Mouse (Mus musculus) cerebellum, adult 8-10 months (tissue): ENCODE results near the gene Rab1b.
"Not testable (repeated sequence)": the region's sequence is repeated elsewhere in the genome, so short reads cannot be mapped to it uniquely, and the experiment has no call there.

Experiments used
- DNase-seq: peaks from one replicate; pipeline ENCODE4 v3.0.0; 2022

The Rab1b gene

DNA sequence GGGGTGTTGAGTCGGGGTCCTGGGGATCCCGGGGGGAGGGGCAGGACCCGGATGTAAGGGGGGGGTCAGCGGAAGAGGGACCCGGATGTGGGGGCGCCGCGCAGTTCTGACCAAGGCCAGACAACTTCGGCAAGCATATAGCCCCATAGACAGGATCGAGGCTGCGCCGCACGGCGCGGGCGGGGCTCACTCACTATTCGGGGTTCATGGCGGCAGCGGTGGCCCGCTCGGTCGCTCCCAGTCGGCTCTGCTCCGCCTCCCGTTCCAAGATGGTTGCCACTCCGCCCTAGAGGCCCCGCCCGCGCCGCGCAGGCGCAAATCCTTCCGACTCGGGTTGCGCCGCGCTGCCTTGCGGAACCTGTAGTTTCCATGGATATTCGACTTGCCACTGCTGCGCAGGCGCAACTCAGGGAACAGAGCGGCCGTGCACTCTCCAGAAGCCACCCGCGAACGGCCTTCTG lies at the start of gene Rab1b:
TSS of gene Rab1b (minus strand) at position 342 of the 461 bp plus-strand sequence.
- DNase-seq: peak; percentile 98

DNA sequence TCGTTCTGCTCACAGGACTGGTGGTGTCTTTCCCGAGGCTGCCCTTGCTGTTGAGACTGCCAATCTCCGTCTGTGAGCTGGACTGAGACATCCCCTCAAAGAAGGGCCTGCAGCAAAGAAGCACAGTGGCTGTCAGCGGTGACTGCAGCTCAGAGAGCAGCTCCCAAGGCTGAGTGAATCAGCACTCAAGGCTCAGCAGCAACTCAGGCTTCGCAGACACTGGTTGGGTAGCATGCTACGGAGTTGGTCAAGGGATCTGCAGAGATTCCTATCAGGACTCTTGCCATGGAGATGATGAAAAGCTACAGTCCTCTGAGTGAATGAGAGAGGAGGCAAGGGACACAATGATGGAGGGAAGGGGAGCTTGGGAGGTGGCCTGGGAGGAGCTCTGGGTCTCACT lies 45.4 kb upstream of the Rab1b start:
- DNase-seq: no peak

- DNase-seq: no peak
These were observed 44.9 kb upstream of the Rab1b start for GRCm38 (mm10) chr19:5151741-5152140.

GRCm38 (mm10) chr19:5151331-5151730 lies 44.5 kb upstream of the Rab1b start:
- DNase-seq: peak; percentile 86

DNA sequence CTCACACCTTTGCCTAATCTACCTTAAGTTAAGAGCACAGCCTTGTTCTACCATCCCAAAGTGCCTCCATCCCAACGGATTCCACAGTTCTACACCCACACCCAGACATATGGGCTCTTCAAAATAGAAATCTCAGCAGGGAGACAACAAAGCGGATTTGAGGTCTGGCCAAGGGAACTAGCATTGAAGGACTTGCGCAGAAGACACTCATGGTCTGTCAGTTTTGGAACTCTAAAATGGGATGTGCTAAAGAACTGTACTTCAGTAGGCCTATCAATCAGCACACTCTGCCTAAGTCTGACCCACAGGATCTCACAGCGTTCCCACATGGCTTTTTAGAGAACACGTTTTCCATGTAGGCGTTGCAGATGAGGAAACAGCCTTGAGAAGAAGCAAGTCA lies 43.5 kb upstream of the Rab1b start:
- peak; percentile 46 for DNase-seq

DNA sequence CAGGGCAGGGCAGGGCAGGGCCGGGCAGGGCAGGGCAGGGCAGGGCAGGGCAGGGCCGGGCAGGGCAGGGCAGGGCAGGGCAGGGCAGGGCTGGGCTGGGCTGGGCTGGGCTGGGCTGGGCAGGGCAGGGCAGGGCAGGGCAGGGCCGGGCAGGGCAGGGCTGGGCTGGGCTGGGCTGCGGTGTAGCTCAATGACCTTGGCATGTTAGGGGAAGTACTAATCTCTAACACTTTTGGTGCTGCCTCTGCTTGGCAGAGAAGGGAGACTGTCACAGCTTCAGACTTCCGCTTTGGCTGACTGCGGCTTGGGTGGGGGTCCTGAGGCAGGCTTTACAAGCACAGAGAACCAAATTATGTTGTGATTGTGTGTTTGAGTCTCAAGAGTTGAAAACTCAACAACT lies 42.2 kb upstream of the Rab1b start:
- DNase-seq: not testable (repeated sequence)

- DNase-seq: peak; percentile 80
These were observed 32.8 kb upstream of the Rab1b start for GRCm38 (mm10) chr19:5139640-5140039.

DNA sequence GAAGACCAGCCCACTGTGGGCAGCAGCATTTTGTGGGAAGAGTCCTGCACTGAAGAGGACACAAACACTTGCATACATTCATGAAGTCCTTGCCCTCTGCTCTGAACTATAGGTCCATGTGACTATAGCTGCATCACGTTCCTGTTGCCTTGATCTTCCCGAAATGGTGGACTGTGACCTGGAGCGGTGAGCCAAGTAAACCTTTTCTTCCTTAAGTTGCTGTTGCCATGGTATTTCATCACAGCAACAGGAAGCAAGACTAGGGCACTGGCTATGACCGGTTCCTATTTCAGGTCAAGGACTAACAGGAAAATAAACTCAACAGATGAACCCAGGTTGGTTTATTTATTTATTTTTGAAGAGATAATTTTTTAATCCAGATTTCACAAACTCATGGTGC lies 24.4 kb upstream of the Rab1b start:
- no peak for DNase-seq

DNA sequence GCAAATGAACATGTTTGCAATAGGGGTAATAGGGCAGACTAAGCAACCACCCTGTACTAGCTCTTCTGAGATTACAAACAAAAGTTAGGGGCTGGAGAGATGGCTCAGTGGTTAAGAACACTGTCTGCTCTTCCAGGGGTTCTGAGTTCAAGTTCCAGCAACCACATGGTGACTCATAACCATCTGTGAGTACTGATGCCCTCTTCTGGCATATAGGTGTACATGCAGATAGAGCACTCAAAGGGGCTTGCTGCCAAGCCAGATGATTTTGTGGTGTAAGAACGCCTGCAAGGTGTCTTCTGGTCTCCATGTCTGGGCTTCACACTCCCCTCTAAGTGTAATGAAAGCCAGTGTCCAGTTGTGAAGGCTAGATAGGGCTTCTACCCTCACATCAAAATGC lies 22.9 kb upstream of the Rab1b start:
- no peak for DNase-seq

GRCm38 (mm10) chr19:5124055-5124614 lies 17.3 kb upstream of the Rab1b start:
- DNase-seq: peak; percentile 50

- DNase-seq: no peak
These were observed 16.4 kb upstream of the Rab1b start for GRCm38 (mm10) chr19:5123241-5123640.

- no peak for DNase-seq
These were observed 15.6 kb upstream of the Rab1b start for GRCm38 (mm10) chr19:5122492-5122891.

- no peak for DNase-seq
These were observed 11.5 kb upstream of the Rab1b start, which contains the start of gene Klc2 for GRCm38 (mm10) chr19:5118384-5118698. Klc2 (minus strand) TSS chr19:5118560.

GRCm38 (mm10) chr19:5117494-5118383 lies 10.9 kb upstream of the Rab1b start:
- peak; percentile 93 for DNase-seq

- peak; percentile 47 for DNase-seq
These were observed 6.9 kb upstream of the Rab1b start for GRCm38 (mm10) chr19:5113783-5114182.

DNA sequence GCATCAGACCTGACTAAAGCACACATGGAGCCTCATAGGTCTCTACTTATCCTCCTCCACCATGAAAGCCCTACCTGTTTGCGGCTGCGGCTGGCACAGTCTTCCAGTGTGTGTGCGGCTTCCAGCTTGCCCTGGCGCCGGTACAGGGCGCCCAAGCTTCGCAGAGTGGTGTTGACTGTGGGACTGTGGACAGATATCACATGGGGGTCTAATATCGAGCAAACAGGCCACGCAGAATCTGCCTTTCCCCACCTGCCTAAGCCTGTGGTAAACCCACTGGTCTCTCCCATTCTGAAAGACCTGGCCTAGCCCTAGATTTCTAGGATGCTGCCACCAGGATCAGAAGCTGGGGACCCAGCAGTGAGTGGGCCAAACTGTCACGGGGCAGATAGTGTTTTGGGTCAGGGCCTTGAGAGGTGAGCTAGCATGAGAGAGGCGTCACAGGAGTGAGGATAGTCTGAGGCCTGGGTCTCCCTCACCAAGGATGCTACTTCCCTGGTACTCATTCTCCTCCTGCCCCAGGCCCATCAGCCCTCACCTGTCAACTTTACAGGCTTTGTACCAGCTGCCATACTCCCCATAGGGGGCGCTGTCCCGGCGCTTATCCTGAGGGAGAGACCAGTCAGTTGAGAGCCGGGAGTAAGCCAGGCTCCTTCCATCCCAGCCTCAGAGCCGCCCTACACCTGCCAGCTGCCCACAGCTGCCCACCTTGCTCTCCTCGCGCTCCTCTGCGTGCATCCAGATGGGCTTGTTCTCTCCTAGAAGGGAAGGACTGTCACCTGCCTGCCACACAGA lies 3.0 kb upstream of the Rab1b start:
- no peak for DNase-seq

GRCm38 (mm10) chr19:5108702-5109101 lies 1.8 kb upstream of the Rab1b start:
- DNase-seq: no peak

- DNase-seq: no peak
These were observed 1.4 kb upstream of the Rab1b start for GRCm38 (mm10) chr19:5108271-5108575.

- no peak for DNase-seq
These were observed 841 bp upstream of the Rab1b start for GRCm38 (mm10) chr19:5107556-5108270.

GRCm38 (mm10) chr19:5106074-5106473 lies 798 bp downstream of the Rab1b start:
- DNase-seq: no peak

DNA sequence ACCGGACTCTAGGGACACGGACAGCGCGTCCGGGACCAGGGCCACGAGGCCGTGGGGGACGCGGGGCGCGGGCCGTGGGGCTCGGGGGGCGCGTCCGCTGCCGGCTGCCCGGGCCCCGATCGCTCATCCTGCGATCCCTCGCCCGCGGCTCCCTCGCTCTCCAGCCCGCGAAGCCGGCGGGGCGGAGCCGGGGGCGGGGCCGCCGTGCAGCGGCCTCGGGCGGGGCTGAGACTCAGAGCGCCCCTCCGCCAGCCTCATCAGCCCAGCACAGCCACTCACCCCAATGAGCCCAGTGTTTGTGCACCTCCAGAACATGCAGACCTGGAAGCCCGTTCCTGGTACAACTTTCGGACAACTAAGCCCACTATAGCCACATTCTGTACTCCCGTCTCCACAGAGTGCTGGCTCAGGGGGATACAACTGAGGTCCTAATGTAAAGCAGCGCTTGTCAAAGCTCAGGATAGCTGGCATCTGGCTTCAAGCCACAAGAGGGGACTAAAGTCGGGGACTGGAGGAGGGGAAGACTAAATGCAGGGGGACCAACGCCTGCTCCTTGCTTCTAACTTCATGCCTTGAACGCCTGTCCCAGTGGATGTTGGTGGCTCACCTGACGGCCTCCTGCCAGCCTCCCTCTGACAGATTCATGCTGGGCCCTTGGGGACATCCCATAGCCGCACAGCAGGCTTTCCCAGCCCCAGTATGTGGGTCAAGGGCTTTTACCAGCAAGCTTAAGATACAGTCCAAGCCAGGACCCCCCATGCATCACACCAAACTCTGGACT lies 8.3 kb downstream of the Rab1b start, which contains the start of gene Cnih2:
TSS of gene Cnih2 (minus strand) at position 159 of the 781 bp plus-strand sequence.
- peak; percentile 73 for DNase-seq
